Mouse (Mus musculus): ENCODE results near the gene Msi2. TPM values are rescaled to one million over a fixed set of nuclear protein-coding genes. Genes with fewer than 3 reads are reported as not detected.

Msi2 gene
- total RNA-seq, 2 experiments from 2014 or later: 200 to 212 TPM

GRCm38 (mm10) chr11:88714127-88714526, 4.2 kb downstream of the Msi2 start:
- no peak for DNase-seq (ENCODE audit: low spot score in 2 of 2)

- DNase-seq (ENCODE audit: low spot score in 2 of 2): no peak
Observed at GRCm38 (mm10) chr11:88713479-88713878, 4.8 kb downstream of the Msi2 start.

GRCm38 (mm10) chr11:88709876-88710614, 8.3 kb downstream of the Msi2 start:
- DNase-seq (ENCODE audit: low spot score in 2 of 2): no peak

GRCm38 (mm10) chr11:88707228-88707775, 11.0 kb downstream of the Msi2 start:
- no peak for DNase-seq (ENCODE audit: low spot score in 2 of 2)

DNA sequence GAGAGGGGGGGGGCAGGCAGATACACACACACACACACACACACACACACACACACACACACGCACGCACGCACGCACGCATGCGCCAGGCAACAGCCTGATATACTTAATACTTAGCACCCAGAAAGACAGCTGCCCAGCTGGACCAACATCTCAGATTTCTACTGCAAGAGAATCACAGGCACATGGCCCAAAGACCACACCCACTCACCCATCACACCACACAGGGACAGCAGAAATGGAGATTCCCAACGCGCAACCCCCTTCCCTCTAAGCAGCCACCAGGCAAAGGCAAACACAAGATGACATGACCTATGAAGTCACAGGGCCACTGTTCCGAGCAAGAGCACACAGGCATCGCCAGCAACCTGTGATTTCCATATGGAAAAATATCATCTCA, 13.6 kb downstream of the Msi2 start:
- no peak for DNase-seq (ENCODE audit: low spot score in 2 of 2)

- no peak for DNase-seq (ENCODE audit: low spot score in 2 of 2)
Observed at GRCm38 (mm10) chr11:88703220-88703619, 15.1 kb downstream of the Msi2 start.

DNA sequence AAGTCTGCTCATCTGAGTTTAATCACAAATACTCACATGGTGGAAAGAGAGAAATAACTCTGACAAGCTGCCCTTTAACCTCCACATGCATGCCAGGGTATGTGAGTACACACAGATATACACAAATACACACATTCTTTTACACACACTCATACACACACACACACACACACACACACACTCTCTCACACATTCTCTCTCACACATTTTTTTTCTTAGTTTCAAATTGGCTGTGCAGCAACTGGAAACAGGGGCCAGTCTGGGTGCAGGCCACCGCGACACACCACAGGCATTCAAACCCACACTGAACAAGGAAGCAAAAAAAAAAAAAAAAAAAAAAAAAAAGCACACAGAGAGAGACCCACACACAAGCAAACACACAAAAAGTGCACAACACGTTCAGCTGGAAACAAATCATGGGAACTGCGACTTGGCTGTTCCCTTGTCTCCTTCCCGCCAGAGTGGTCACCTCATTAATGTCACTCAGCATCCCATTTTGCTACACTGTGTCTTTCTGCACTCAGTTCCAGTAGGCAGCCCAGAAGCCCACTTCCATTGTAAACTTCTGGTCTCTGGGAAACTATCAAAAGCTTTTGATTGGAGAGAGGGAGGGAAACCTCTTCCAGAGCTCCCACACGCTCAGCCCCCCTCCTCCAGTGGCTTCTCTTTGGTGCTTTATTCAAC, 16.2 kb downstream of the Msi2 start:
- no peak for DNase-seq (ENCODE audit: low spot score in 2 of 2)

GRCm38 (mm10) chr11:88701020-88701419, 17.3 kb downstream of the Msi2 start:
- DNase-seq (ENCODE audit: low spot score in 2 of 2): no peak

GRCm38 (mm10) chr11:88700202-88700711, 18.1 kb downstream of the Msi2 start:
- DNase-seq (ENCODE audit: low spot score in 2 of 2): no peak

DNA sequence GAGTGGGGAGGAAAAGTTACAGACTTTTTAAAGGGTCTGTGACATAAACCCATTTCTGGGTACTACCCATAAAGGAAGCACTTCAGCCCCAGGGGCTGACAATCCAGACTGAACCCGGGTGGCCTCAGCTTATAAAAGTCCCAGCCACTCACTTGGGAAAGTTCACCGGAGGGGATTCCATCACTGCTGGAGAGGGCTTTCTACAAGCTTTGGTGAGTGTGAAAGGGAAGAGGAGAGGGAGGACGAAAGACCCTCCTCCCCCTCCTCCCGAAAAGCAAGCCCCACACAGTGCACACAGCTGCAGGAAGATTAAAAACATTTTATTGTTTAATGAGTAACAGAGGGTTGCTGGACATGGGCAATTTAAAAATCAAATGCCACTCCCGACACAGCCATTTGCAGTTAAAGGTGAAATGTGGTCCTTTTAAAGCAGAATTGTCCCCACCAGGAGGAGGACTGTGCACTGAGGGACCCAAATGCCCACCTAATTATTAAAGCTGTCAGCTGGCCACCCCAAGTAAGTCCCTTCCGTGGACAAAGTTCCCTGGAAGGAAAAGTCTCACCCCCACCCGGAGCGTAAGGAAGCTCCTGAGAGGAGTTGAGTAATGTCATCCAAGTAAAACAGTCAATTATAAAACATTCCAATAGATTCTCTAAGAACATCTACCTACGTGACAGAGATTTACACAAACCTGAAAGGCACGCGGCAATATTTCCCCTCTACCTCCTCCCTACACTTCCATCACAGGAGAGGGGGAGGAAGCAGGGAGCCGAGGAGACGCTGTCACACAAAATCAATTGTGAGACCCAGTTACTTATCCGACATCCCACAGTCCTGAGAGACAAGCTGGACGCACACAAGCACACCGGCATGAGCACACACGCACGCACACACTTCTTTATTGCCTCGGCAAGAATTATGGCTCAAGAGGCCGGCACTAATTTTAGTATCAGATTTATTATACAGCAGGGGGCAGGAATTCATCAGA, 24.1 kb downstream of the Msi2 start:
- DNase-seq (ENCODE audit: low spot score in 2 of 2): no peak

- DNase-seq (ENCODE audit: low spot score in 2 of 2): no peak
Observed at GRCm38 (mm10) chr11:88693002-88693769, 25.1 kb downstream of the Msi2 start.

DNA sequence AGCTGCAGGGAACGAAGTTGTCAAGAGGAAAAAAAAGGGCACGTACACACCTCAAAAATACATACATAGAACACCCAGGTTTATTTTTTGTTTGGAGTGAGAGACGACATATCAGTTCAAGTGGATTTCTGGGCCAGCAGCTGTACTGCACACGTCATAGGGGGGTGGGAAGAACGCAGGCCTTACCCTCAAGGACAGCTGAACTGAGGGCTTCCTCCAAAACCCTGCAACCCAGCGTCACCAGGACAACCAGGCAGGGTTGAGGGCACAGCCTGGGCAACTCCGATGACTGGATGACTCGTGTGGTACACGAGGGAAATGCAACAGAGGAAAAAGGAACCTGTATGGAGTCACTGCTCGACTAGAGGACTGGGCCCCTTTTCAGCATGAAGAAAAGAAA, 25.9 kb downstream of the Msi2 start:
- DNase-seq (ENCODE audit: low spot score in 2 of 2): peak in 1 of 2 experiments; percentile 34

- no peak for DNase-seq (ENCODE audit: low spot score in 2 of 2)
Observed at GRCm38 (mm10) chr11:88690556-88691287, 27.6 kb downstream of the Msi2 start.

- DNase-seq (ENCODE audit: low spot score in 2 of 2): no peak
Observed at GRCm38 (mm10) chr11:88689831-88690459, 28.4 kb downstream of the Msi2 start.

DNA sequence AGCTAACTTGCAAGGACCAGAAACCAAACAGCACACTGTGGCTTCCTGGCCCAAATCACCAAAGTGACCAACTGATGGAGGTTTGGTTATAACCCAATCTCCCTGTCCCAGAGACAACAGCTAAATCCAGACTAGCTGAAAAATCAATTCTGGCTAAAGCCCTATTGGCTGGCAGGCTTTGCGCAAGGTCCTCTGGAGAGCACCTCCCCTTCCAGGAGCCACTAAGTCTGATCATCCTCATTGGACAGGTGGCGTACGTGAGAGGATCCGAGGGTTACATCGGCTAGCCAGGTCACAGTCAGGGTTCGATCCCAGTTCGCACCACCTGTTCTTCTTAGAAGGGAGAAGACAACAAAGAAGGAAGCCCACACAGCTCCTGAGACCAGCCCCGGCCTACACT, 29.7 kb downstream of the Msi2 start:
- no peak for DNase-seq (ENCODE audit: low spot score in 2 of 2)

DNA sequence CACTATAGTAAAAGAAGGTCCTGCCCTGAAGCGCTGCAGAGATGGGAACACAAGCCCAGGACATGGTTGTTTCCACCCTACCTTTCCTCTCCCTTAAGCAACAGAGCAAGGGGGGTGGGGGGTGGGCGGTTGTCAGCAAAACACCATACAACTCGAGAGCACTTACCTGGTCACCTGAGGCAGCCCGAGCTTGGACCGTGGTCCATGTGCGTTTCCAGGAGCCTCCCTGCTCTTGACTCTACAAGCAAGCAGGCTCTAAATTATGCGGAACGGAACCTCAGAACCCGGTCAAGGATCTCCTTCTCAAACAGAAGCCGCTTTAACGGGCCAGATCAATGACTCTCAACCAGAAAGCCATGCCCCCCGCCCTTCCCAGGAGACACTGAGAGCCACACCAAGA, 30.6 kb downstream of the Msi2 start:
- DNase-seq (ENCODE audit: low spot score in 2 of 2): no peak

GRCm38 (mm10) chr11:88687010-88687409, 31.3 kb downstream of the Msi2 start:
- no peak for DNase-seq (ENCODE audit: low spot score in 2 of 2)

DNA sequence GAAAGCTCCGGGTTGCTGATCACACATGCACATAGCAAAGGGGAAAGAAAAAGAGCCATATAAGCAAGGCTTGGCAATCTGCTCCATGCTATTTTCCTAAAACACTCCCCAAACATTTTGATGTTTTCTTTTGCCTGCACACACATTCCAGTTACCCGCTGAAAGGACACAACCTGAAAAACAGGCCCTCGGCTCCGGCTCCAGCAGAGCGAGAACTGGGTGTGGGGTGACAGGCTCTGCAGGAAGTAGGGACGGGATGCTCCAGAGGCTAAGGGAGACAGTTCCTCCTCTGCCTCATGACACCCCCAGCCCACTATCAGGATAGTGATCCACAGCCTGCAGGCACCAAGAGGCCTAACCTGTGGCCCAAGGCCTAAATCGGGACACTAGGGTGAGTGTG, 32.3 kb downstream of the Msi2 start:
- no peak for DNase-seq (ENCODE audit: low spot score in 2 of 2)
